Mouse (Mus musculus): ENCODE results near the gene Rpl9-ps6. TPM values are rescaled to one million over a fixed set of nuclear protein-coding genes. Genes with fewer than 3 reads are reported as not detected.

The Rpl9-ps6 gene
- total RNA-seq, 2 experiments from 2014 or later = 22.7 to 52.1 TPM

Other genes with a start within 250 kb of the Rpl9-ps6 start
- gene Sgms1, start 76.9 kb downstream of the Rpl9-ps6 start, total RNA-seq (2021) = 10 to 100 TPM; 55.6 to 56.4 TPM
- gene Minpp1, start 19.2 kb upstream of the Rpl9-ps6 start, total RNA-seq (2021) = 10 to 100 TPM; 13.9 to 14.0 TPM
- 1 to 10 TPM; 3.7 to 4.4 TPM for gene Papss2, start 129.2 kb upstream of the Rpl9-ps6 start, total RNA-seq (2021)

Data from gastrocnemius, adult 18-20 months (tissue).